ENCODE assay signal across 20 mouse cellular contexts in genomic region chr12:12607995-12608394, GRCm38 (mm10).
A peak's percentile ranks its signal among the peaks of the same experiment; 100 is the strongest.
DNase-seq lines count a peak whose midpoint lies in the region; ATAC-seq and TF ChIP-seq lines count a peak whose summit lies in the region.
"Had no signal": no experiment of that assay in that cellular context is flagged by ENCODE, and none has a peak within 500 bp of the region (broad histone marks: within the 10 kb centered on the region; RNA-seq: fewer than 3 reads in every experiment).

No protein-coding gene starts in this region.

- no peaks in the 10 kb centered on the region for H3K9me3 ChIP-seq in forebrain, embryonic 16.5 days (ENCODE audit: control insufficient read depth, low read length)
- H3K9me3 ChIP-seq in forebrain, embryonic 14.5 days (replicated peaks; ENCODE audit: control insufficient read depth, low read length) = no peaks in the 10 kb centered on the region
- no peaks in the 10 kb centered on the region for H3K9me3 ChIP-seq in heart, embryonic 12.5 days (replicated peaks)
- H3K9me3 ChIP-seq in midbrain, embryonic 15.5 days = no peaks in the 10 kb centered on the region
- H3K9me3 ChIP-seq in midbrain, embryonic 11.5 days (ENCODE audit: control insufficient read depth, low read length) = no peaks in the 10 kb centered on the region
- no peaks in the 10 kb centered on the region for H3K9me3 ChIP-seq in midbrain, postnatal 0 days (ENCODE audit: low read length)
- H3K9me3 ChIP-seq: embryonic facial prominence, embryonic 15.5 days; kidney, embryonic 15.5 days; midbrain, embryonic 12.5 days; stomach, embryonic 15.5 days had no signal

- 0 out of 2 replicates have a peak overlapping the region, but pooled peaks have one; percentile 20 for H3K27ac ChIP-seq in forebrain, embryonic 16.5 days (ENCODE audit: low read length)
- no peak overlapping the region for H3K27ac ChIP-seq in forebrain, embryonic 14.5 days (ENCODE audit: low read depth, low read length)
- H3K27ac ChIP-seq in heart, embryonic 12.5 days (ENCODE audit: poor library complexity, severe bottlenecking) = peak overlapping the region; percentile 37; the same call in 1 of the 2 replicates
- H3K27ac ChIP-seq in heart, adult 2 months = no peak overlapping the region
- no peak overlapping the region for H3K27ac ChIP-seq in midbrain, embryonic 15.5 days
- H3K27ac ChIP-seq in midbrain, embryonic 11.5 days (ENCODE audit: low read depth, low read length) = no peak overlapping the region
- H3K27ac ChIP-seq in midbrain, postnatal 0 days (ENCODE audit: low read depth, low read length) = peak overlapping the region; percentile 62
- H3K27ac ChIP-seq: embryonic facial prominence, embryonic 15.5 days; kidney, embryonic 15.5 days; midbrain, embryonic 12.5 days; stomach, embryonic 15.5 days had no signal

- no peak for TF ChIP-seq POLR2A in heart, adult 2 months (IDR thresholded peaks at IDR 0.05; ENCODE audit: insufficient read depth, low read depth, low read length)

- no peaks in the 10 kb centered on the region for H3K36me3 ChIP-seq in forebrain, embryonic 16.5 days (ENCODE audit: control insufficient read depth, insufficient read depth)
- H3K36me3 ChIP-seq in forebrain, embryonic 14.5 days (ENCODE audit: control insufficient read depth, insufficient read depth, low read length) = no peaks in the 10 kb centered on the region
- H3K36me3 ChIP-seq in heart, embryonic 12.5 days = no peaks in the 10 kb centered on the region
- H3K36me3 ChIP-seq in heart, adult 2 months (ENCODE audit: control insufficient read depth, insufficient read depth, low read length) = no peaks in the 10 kb centered on the region
- no peaks in the 10 kb centered on the region for H3K36me3 ChIP-seq in midbrain, embryonic 15.5 days (replicated peaks)
- H3K36me3 ChIP-seq in midbrain, embryonic 11.5 days (ENCODE audit: control insufficient read depth, insufficient read depth, low read length) = no peaks in the 10 kb centered on the region
- H3K36me3 ChIP-seq in midbrain, postnatal 0 days (ENCODE audit: insufficient read depth, low read length) = no peaks in the 10 kb centered on the region
- H3K36me3 ChIP-seq: embryonic facial prominence, embryonic 15.5 days; kidney, embryonic 15.5 days; midbrain, embryonic 12.5 days; stomach, embryonic 15.5 days had no signal

- H3K9ac ChIP-seq in forebrain, embryonic 16.5 days (replicated peaks; ENCODE audit: low read depth, low read length) = no peak overlapping the region
- H3K9ac ChIP-seq in forebrain, embryonic 14.5 days (ENCODE audit: low read length) = no peak overlapping the region
- no peak overlapping the region for H3K9ac ChIP-seq in heart, embryonic 12.5 days
- no peak overlapping the region for H3K9ac ChIP-seq in heart, adult 2 months (ENCODE audit: low read depth, low read length)
- no peak overlapping the region for H3K9ac ChIP-seq in midbrain, embryonic 15.5 days
- H3K9ac ChIP-seq in midbrain, embryonic 11.5 days (ENCODE audit: low read length) = no peak overlapping the region
- no peak overlapping the region for H3K9ac ChIP-seq in midbrain, postnatal 0 days (replicated peaks; ENCODE audit: low read length, poor library complexity, severe bottlenecking)
- H3K9ac ChIP-seq: embryonic facial prominence, embryonic 15.5 days; kidney, embryonic 15.5 days; midbrain, embryonic 12.5 days; stomach, embryonic 15.5 days had no signal

- peaks cover 4% of the 10 kb centered on the region for H3K4me1 ChIP-seq in forebrain, embryonic 16.5 days (replicated peaks; ENCODE audit: control insufficient read depth, insufficient read depth, low read length)
- H3K4me1 ChIP-seq in forebrain, embryonic 14.5 days (ENCODE audit: control insufficient read depth, insufficient read depth, low read length) = no peaks in the 10 kb centered on the region
- H3K4me1 ChIP-seq in heart, embryonic 12.5 days (replicated peaks) = peaks cover 13% of the 10 kb centered on the region
- no peaks in the 10 kb centered on the region for H3K4me1 ChIP-seq in heart, adult 2 months (ENCODE audit: control insufficient read depth, insufficient read depth, low read length)
- H3K4me1 ChIP-seq in midbrain, embryonic 15.5 days = no peaks in the 10 kb centered on the region
- H3K4me1 ChIP-seq in midbrain, embryonic 11.5 days (ENCODE audit: control insufficient read depth, insufficient read depth, low read length) = no peaks in the 10 kb centered on the region; the same call in 1 of the 2 replicates
- no peaks in the 10 kb centered on the region for H3K4me1 ChIP-seq in midbrain, postnatal 0 days (ENCODE audit: insufficient read depth, low read length)
- H3K4me1 ChIP-seq: embryonic facial prominence, embryonic 15.5 days; kidney, embryonic 15.5 days; midbrain, embryonic 12.5 days; stomach, embryonic 15.5 days had no signal

- TF ChIP-seq EP300 in heart, adult 2 months (IDR thresholded peaks at IDR 0.05; ENCODE audit: insufficient read depth, low read depth, low read length) = no peak

- H3K4me2 ChIP-seq in forebrain, embryonic 16.5 days (ENCODE audit: low read length) = no peak overlapping the region
- no peak overlapping the region for H3K4me2 ChIP-seq in forebrain, embryonic 14.5 days (ENCODE audit: low read length)
- no peak overlapping the region for H3K4me2 ChIP-seq in heart, embryonic 12.5 days
- no peak overlapping the region for H3K4me2 ChIP-seq in midbrain, embryonic 15.5 days
- no peak overlapping the region for H3K4me2 ChIP-seq in midbrain, embryonic 11.5 days
- no peak overlapping the region for H3K4me2 ChIP-seq in midbrain, postnatal 0 days (ENCODE audit: low read depth, low read length, poor library complexity, severe bottlenecking)
- H3K4me2 ChIP-seq: embryonic facial prominence, embryonic 15.5 days; kidney, embryonic 15.5 days; midbrain, embryonic 12.5 days; stomach, embryonic 15.5 days had no signal

- peak; percentile 74; the same call in 1 of the 2 replicates for ATAC-seq in forebrain, embryonic 16.5 days
- ATAC-seq in forebrain, embryonic 14.5 days = no peak
- no peak for ATAC-seq in heart, embryonic 12.5 days (ENCODE audit: insufficient number of reproducible peaks, low FRiP score)
- ATAC-seq in midbrain, embryonic 15.5 days (replicated peaks) = peak; percentile 75; the same call in 1 of the 2 replicates
- no peak for ATAC-seq in midbrain, embryonic 11.5 days (ENCODE audit: low FRiP score)
- ATAC-seq in midbrain, postnatal 0 days (ENCODE audit: low FRiP score) = no peak
- ATAC-seq: CD4-positive, CD25-positive, alpha-beta regulatory T cell, adult 4 months had no signal

- intact Hi-C loops in heart, adult 2 months (cut with DNase I) = no loop called here

- no peak overlapping the region for H3K4me3 ChIP-seq in forebrain, embryonic 16.5 days (replicated peaks; ENCODE audit: low read length)
- H3K4me3 ChIP-seq in forebrain, embryonic 14.5 days (ENCODE audit: low read depth, low read length) = no peak overlapping the region
- no peak overlapping the region for H3K4me3 ChIP-seq in heart, embryonic 12.5 days
- no peak overlapping the region for H3K4me3 ChIP-seq in heart, adult 2 months
- H3K4me3 ChIP-seq in midbrain, embryonic 15.5 days = no peak overlapping the region
- no peak overlapping the region for H3K4me3 ChIP-seq in midbrain, embryonic 11.5 days (ENCODE audit: low read depth, low read length)
- no peak overlapping the region for H3K4me3 ChIP-seq in midbrain, postnatal 0 days (ENCODE audit: low read depth, low read length)
- H3K4me3 ChIP-seq: embryonic facial prominence, embryonic 15.5 days; kidney, embryonic 15.5 days; midbrain, embryonic 12.5 days; stomach, embryonic 15.5 days had no signal

- H3K27me3 ChIP-seq in forebrain, embryonic 16.5 days (replicated peaks; ENCODE audit: control insufficient read depth, insufficient read depth, low read length) = no peaks in the 10 kb centered on the region
- no peaks in the 10 kb centered on the region for H3K27me3 ChIP-seq in forebrain, embryonic 14.5 days (replicated peaks; ENCODE audit: control insufficient read depth, insufficient read depth, low read length)
- H3K27me3 ChIP-seq in heart, embryonic 12.5 days (replicated peaks) = no peaks in the 10 kb centered on the region
- no peaks in the 10 kb centered on the region for H3K27me3 ChIP-seq in heart, adult 2 months (ENCODE audit: control insufficient read depth, insufficient read depth, low read length)
- H3K27me3 ChIP-seq in midbrain, embryonic 15.5 days (replicated peaks) = no peaks in the 10 kb centered on the region
- no peaks in the 10 kb centered on the region for H3K27me3 ChIP-seq in midbrain, embryonic 11.5 days (ENCODE audit: control insufficient read depth, insufficient read depth, low read length)
- no peaks in the 10 kb centered on the region for H3K27me3 ChIP-seq in midbrain, postnatal 0 days (ENCODE audit: insufficient read depth, low read length)
- H3K27me3 ChIP-seq: embryonic facial prominence, embryonic 15.5 days; kidney, embryonic 15.5 days; midbrain, embryonic 12.5 days; stomach, embryonic 15.5 days had no signal

- no peak for TF ChIP-seq CTCF in heart, adult 2 months (IDR thresholded peaks at IDR 0.05)
- TF ChIP-seq CTCF in midbrain, postnatal 0 days (IDR thresholded peaks at IDR 0.05) = no peak

- no peaks in the 10 kb centered on the region for H3K79me2 ChIP-seq in heart, adult 2 months (replicated peaks; ENCODE audit: control insufficient read depth, insufficient read depth, low read length)

- WGBS in forebrain, embryonic 16.5 days = 56% methylated on average over 4 of the region's 4 CpGs
- WGBS in forebrain, embryonic 14.5 days = 75% methylated on average over 4 of the region's 4 CpGs
- 71% methylated on average over 4 of the region's 4 CpGs for WGBS in heart, embryonic 12.5 days
- WGBS in heart, adult 2 months = 89% methylated on average over 4 of the region's 4 CpGs
- 72% methylated on average over 4 of the region's 4 CpGs for WGBS in midbrain, embryonic 15.5 days
- 88% methylated on average over 4 of the region's 4 CpGs for WGBS in midbrain, embryonic 11.5 days
- 54% methylated on average over 4 of the region's 4 CpGs for WGBS in midbrain, postnatal 0 days

- no peak for DNase-seq in forebrain, embryonic 14.5 days (ENCODE audit: low spot score)
- no peak for DNase-seq in heart, adult 2 months
- DNase-seq in midbrain, embryonic 11.5 days (ENCODE audit: low spot score, missing footprints) = no peak
- DNase-seq in midbrain, postnatal 0 days (ENCODE audit: low spot score) = no peak
- DNase-seq: adrenal gland, postnatal 14 days; cerebellum, adult 9-10 months; gastrocnemius, postnatal 25 days; kidney, adult 11 months; kidney, postnatal 36 days; layer of hippocampus, postnatal 36 days; lung, postnatal 10 days; thymus, adult 2 months had no signal

Comparison
In these comparisons a context has a peak if more than half of its experiments do, and no peak if none do; other contexts are left out.
1. ATAC-seq: peak in forebrain, embryonic 16.5 days (single experiment) and midbrain, embryonic 15.5 days (single experiment); none in forebrain, embryonic 14.5 days (single experiment), heart, embryonic 12.5 days (single experiment), midbrain, embryonic 11.5 days (single experiment) and midbrain, postnatal 0 days (single experiment).
2. H3K27ac ChIP-seq: peak in forebrain, embryonic 16.5 days (single experiment), heart, embryonic 12.5 days (single experiment) and midbrain, postnatal 0 days (single experiment); none in forebrain, embryonic 14.5 days (single experiment), heart, adult 2 months (single experiment), midbrain, embryonic 15.5 days (single experiment) and midbrain, embryonic 11.5 days (single experiment).